In genomic region chr6:85131673-85132072, GRCm38 (mm10) we compare ENCODE assay signal across 8 mouse cellular contexts. TPM values are rescaled to one million over a fixed set of nuclear protein-coding genes. Genes with fewer than 3 reads are reported as not detected.
A peak's percentile ranks its signal among the peaks of the same experiment; 100 is the strongest.
DNase-seq lines count a peak whose midpoint lies in the region; ATAC-seq lines count a peak whose summit lies in the region.

No protein-coding gene starts in this region.

- DNase-seq in CD4-positive helper T cell, adult 2 months (ENCODE audit: low read depth, low spot score) = peak; percentile 50
- peak; percentile 75 for DNase-seq in MN1 (ENCODE audit: low spot score)
- DNase-seq in cerebellum, adult 9-10 months = peak; percentile 82
- peak; percentile 61 to 76 for DNase-seq in frontal cortex, postnatal 14 days (ENCODE audit: low spot score in 2 of 2)
- DNase-seq in kidney, postnatal 36 days = peak; percentile 69 to 88
- DNase-seq in lung, adult 18-20 months = peak; percentile 53 to 62
- DNase-seq in right cerebral cortex, postnatal 10 days (ENCODE audit: low spot score in 2 of 2) = peak; percentile 77 to 87

- no peak for ATAC-seq in monocyte, adult 5-6 weeks (replicated peaks; ENCODE audit: insufficient number of reproducible peaks, low FRiP score, low TSS enrichment, poor library complexity, severe bottlenecking)

RNA-seq across cellular contexts. Expression of gene Spr, which starts 5.9 kb away (rescaled TPM):
- 25.1 to 47.0 TPM (median 29.7 TPM) in 3 replicates for total RNA-seq in monocyte, adult 5-6 weeks (2017)

RNA-seq across cellular contexts. Expression of gene Emx1, which starts 55.6 kb away (rescaled TPM):
- not detected in 3 replicates for total RNA-seq in monocyte, adult 5-6 weeks (2017)
